Mouse (Mus musculus): ENCODE data around the gene Gng10.

- TF ChIP-seq POLR2A (IDR thresholded peaks at IDR 0.05; ENCODE audit: control insufficient read depth, low read depth, low read length): no peak
- TF ChIP-seq CTCF (IDR thresholded peaks at IDR 0.05; ENCODE audit: control insufficient read depth, insufficient read depth, insufficient replicate concordance, low read depth, low read length): no peak
These were observed 31.1 kb upstream of the Gng10 start for GRCm38 (mm10) chr4:59003806-59004200.

Measured in testis, adult 2 months (tissue).